Mouse (Mus musculus) ovary, adult 2 months (tissue): ENCODE data around the gene Nmt1. TPM values are rescaled to one million over a fixed set of nuclear protein-coding genes. Genes with fewer than 3 reads are reported as not detected.

Experiments used
- polyA plus RNA-seq: library from polyadenylated mRNA; depleted of rRNA; stranded (reverse); fragments of >200 nt; gene quantifications from 2 replicates; pipeline ENCODE4 v1.2.3, GENCODE M21; 2012; rRNA removed

Nmt1 gene
- 33.9 and 43.4 TPM in 2 replicates for polyA plus RNA-seq

DNA sequence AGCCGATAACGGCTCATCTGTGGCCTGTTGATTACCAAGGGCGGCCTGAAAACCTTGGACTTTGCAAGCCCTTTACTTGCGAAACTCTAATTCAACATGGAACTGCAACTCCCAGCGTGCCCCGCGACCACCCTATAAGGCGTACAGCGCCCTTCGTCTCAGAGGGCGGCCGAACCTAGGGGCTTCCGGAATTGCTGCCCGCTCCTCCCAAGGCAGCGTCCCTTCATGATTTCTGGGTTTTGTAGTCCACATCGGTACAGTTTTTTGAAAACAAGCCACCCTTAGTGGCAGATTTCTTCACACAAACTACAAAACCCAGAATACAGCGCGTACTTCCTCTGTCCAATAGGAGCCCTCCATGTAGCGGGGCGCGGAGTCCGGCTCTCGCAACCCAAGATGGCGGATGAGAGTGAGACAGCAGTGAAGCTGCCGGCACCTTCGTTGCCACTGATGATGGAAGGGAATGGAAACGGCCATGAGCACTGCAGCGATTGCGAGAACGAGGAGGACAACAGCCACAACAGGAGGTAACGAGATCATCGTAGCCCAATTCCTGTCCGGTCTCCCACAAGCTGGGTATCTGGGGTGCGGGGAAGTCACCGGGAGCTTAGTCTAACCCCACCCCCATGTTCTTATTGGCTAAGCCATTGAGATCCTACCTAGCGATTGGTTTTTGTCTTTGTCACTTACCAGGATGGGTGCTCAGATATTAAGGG, at the start of gene Nmt1, which contains the start of gene Dcakd:
Nmt1 (plus strand) TSS at position 15 of the 716 bp plus-strand sequence.
Dcakd (minus strand) TSS at position 158 of the 716 bp plus-strand sequence.

DNA sequence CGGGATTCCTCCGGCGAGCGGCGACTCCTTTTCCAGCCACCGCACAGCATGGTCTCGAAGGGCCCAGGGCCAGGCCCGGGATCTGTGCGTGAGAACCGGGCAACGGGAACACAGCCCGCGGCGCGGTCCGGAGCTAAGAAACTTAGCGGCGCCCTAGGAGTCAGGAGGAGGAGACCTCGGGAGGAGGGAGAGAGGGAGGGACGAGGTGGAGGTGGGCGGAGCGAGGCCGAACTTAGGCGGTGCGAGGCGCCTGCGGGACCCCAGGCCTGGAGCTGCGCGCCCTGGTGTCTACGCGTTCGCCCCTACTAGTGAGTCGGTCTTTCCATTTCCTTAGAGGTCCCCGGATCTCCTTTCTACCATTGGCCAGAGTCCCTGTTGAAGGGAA, 73.5 kb downstream of the Nmt1 start, which contains the start of the genes Plcd3 and Acbd4:
Plcd3 (minus strand) TSS at position 178 of the 385 bp plus-strand sequence.
Acbd4 (plus strand) TSS at position 202 of the 385 bp plus-strand sequence.

DNA sequence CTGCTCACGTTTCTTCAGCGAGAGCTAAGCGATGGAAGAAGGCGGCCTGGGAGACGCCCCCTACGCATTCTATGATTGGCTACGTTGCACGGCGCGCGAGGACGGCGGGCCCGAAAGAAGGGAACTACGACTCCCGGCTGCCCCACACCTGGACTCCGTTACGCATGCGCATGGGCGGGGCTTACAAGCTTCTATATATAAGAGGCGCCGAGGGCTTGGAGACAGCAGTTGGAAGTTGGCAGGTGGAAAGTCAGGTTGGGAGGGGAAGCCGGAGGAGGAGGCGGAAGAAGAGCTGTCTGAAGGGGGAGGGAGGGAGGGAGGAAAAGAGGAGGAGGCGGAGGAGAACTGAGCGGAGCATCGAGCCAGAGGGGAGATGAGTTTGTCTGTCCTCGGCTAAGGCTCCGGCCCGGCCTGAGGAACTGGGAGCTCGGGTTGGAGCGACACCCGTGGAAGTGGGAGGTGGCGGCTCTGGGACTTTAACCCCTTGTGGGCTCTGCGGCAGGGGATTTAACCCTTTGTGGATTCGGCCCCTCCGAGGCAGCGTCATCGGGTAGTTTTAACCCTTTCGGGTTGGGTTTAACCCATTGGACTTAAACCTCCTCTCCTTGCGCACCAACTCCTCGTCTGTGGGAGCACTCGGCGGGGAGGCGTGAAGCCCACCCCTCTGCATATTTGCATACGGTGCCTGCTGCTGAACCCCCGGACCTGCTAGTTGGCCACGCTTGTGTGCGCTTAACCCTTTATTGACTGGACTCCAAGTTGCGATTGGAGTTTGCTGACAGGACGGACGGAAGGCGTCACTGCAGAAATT, 88.2 kb downstream of the Nmt1 start, which contains the start of gene Hexim1:
Hexim1 (plus strand) TSS at position 224 of the 811 bp plus-strand sequence.

Other genes starting within 250 kb of the Nmt1 start
- gene Gjc1, start 208.5 kb upstream of the Nmt1 start, polyA plus RNA-seq, result 7.1 and 9.9 TPM in 2 replicates
- 4.3 and 4.6 TPM in 2 replicates for gene Higd1b, start 192.3 kb upstream of the Nmt1 start, polyA plus RNA-seq
- gene Eftud2, start 147.2 kb upstream of the Nmt1 start, polyA plus RNA-seq, result 125 and 137 TPM in 2 replicates
- gene Ccdc103, start 147.0 kb upstream of the Nmt1 start, polyA plus RNA-seq, result 1.8 and 2.0 TPM in 2 replicates
- 0.08 TPM in 1 of 2 replicates, not detected in the other for gene Fam187a, start 143.0 kb upstream of the Nmt1 start, polyA plus RNA-seq
- 1.0 TPM in 2 replicates for gene Gfap, start 127.3 kb upstream of the Nmt1 start, polyA plus RNA-seq
- gene Kif18b, start 103.1 kb upstream of the Nmt1 start, polyA plus RNA-seq, result 6.7 and 10.4 TPM in 2 replicates
- 1.3 and 2.5 TPM in 2 replicates for gene C1ql1, start 81.5 kb upstream of the Nmt1 start, polyA plus RNA-seq
- 163 and 210 TPM in 2 replicates for gene Dcakd, start 143 bp downstream of the Nmt1 start, polyA plus RNA-seq
- 21.9 and 23.8 TPM in 2 replicates for gene Plcd3, start 73.5 kb downstream of the Nmt1 start, polyA plus RNA-seq
- 31.2 and 32.4 TPM in 2 replicates for gene Acbd4, start 73.5 kb downstream of the Nmt1 start, polyA plus RNA-seq
- gene Hexim1, start 88.0 kb downstream of the Nmt1 start, polyA plus RNA-seq, result 18.9 and 19.4 TPM in 2 replicates
- gene Hexim2, start 104.2 kb downstream of the Nmt1 start, polyA plus RNA-seq, result 7.4 and 9.3 TPM in 2 replicates
- 4.5 and 4.9 TPM in 2 replicates for gene Fmnl1, start 142.9 kb downstream of the Nmt1 start, polyA plus RNA-seq
- gene 1700023F06Rik, start 180.4 kb downstream of the Nmt1 start, polyA plus RNA-seq, result 0.13 and 0.34 TPM in 2 replicates
- gene Spata32, start 190.2 kb downstream of the Nmt1 start, polyA plus RNA-seq, result not detected in 2 replicates
- gene Map3k14, start 239.3 kb downstream of the Nmt1 start, polyA plus RNA-seq, result 14.6 and 15.5 TPM in 2 replicates